Mouse (Mus musculus) hindbrain, embryonic 16.5 days (tissue): ENCODE measurements at regions not wholly inside any gene's neighbourhood (a gene's known extent, or its start where the extent isn't known, plus 50 kb on each side); places are given as distances from the start of the nearest gene placed in this dataset.
A peak's percentile ranks its signal among the peaks of the same experiment; 100 is the strongest.
"Not testable (repeated sequence)": the region's sequence is repeated elsewhere in the genome, so short reads cannot be mapped to it uniquely, and the experiment has no call there.

Experiments
- ATAC-seq: fragments of 200-750 bp; cut with Nextera tagmentation; 2 replicates; pipeline ENCODE4 v1.8.0; 2017; ENCODE audit warnings: moderate TSS enrichment, moderate library complexity
- H3K27ac ChIP-seq: fragments of 300-500 bp; sonication (generic); 2 replicates; pipeline ENCODE4 v1.5.1; 2014; ENCODE audit warnings: low read depth, mild to moderate bottlenecking, control low read depth, low read length, moderate library complexity
- H3K27me3 ChIP-seq: fragments of 300-500 bp; sonication (generic); replicated peaks from 2 replicates; pipeline ENCODE4 v1.6.1; 2014; ENCODE audit warnings: low read length; ENCODE audit not compliant: control insufficient read depth, insufficient read depth
- H3K36me3 ChIP-seq: fragments of 300-500 bp; sonication (generic); 2 replicates; pipeline ENCODE4 v1.6.1; 2014; ENCODE audit warnings: mild to moderate bottlenecking, low read length, moderate library complexity, mixed read lengths; ENCODE audit not compliant: control insufficient read depth, insufficient read depth
- H3K4me1 ChIP-seq: fragments of 300-500 bp; sonication (generic); 2 replicates; pipeline ENCODE4 v1.6.1; 2014; ENCODE audit warnings: low read depth, low read length; ENCODE audit not compliant: control insufficient read depth, insufficient read depth
- H3K4me2 ChIP-seq: fragments of 300-500 bp; sonication (generic); 2 replicates; pipeline ENCODE4 v1.6.1; 2014; ENCODE audit warnings: mild to moderate bottlenecking, low read length, control low read depth, moderate library complexity
- H3K4me3 ChIP-seq: fragments of 300-500 bp; sonication (generic); 2 replicates; pipeline ENCODE4 v1.5.1; 2014; ENCODE audit warnings: mild to moderate bottlenecking, low read length, control low read depth, moderate library complexity
- H3K9ac ChIP-seq: fragments of 300-500 bp; sonication (generic); 2 replicates; pipeline ENCODE4 v1.6.1; 2014; ENCODE audit warnings: low read depth, mild to moderate bottlenecking, control low read depth, low read length, moderate library complexity
- H3K9me3 ChIP-seq: fragments of 300-500 bp; sonication (generic); 2 replicates; pipeline ENCODE4 v1.6.1; 2014; ENCODE audit warnings: mild to moderate bottlenecking, low read length, moderate library complexity; ENCODE audit not compliant: control insufficient read depth
- WGBS: fragments of 180-500 bp; shearing (Covaris S2); extraction: QIAGEN DNeasy Blood & Tissue Kit; methylation state at CpG from one replicate; pipeline ENCODE4 v1.1.7; 2014; 5-methylcytosine and 5-hydroxymethylcytosine counted together

DNA sequence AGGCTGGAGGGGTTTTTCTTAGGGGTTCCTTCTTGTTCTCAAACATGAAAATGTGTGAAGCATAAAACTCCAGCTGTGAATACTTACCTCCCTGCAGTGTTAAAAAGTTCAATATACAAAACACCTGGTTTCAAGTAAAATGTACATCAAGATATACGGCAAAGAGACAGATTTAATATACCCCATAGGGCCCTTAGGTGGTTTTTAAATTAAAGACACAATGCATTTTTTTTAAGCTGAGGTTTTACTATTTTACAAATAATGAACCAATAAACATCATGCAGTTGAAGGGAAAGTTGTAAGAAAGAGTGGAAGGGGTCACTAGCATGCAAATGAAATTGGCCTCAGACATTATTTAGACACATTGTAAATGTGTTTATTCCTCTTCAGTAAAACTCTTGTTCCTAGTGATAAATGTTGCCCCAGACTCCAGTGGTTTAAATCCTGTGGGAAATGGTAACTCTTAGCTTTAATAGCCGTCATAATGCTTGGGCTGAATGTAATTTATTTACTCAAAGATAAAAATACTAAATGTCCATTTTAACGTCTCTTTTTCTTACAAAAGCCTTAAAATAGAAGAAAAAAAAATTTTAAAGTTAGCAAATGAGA, 1337.9 kb downstream of the Efnb2 start:
- Histone ChIP-seq H3K36me3 (no peaks in the 10 kb centered on the region), H3K4me1 (no peaks in the 10 kb centered on the region), H3K27ac (no peak overlapping the region), H3K4me3 (no peak overlapping the region), H3K9me3 (no peaks in the 10 kb centered on the region), H3K9ac (no peak overlapping the region), H3K4me2 (no peak overlapping the region), H3K27me3 (no peaks in the 10 kb centered on the region)
- 36% methylated on average over 3 of the region's 3 CpGs for WGBS
- ATAC-seq: no peak

DNA sequence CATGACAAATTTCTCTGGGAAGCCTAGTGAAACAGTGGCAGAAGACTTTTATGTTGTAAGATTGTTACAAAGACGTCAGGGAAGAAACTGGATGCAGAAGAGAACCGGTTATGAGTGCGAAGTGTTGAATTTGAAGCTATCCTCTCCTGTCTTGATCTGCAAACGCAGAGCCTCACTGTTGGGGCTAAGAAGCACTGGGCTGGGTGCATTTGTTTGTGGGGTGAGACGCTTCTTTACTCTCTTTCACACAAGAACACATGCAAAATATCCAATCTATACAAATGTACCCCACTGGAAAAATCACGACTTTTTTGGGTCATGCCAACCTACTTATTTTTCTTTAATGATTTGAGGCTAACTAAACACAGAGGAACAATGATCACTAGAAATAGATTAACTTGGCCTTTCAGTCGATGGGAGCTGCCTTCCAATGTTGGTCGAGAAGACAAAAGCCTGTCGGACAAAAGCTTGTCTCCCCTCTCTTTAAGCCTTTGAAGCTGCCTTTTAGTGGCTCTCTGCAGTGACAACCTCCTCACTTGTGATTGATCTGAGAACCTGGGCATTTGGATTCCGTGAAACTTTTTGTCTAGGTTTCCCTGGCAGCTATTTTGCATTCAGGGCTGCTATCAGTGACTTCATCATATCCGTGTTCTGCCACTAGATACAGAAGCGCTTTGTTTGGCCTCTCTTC, 1338.5 kb downstream of the Efnb2 start:
- H3K4me2 ChIP-seq: peak overlapping the region; percentile 21; the same call in 1 of the 2 replicates
- ATAC-seq: peak; percentile 50; the same call in 1 of the 2 replicates
- no peaks in the 10 kb centered on the region for H3K27me3 ChIP-seq
- no peaks in the 10 kb centered on the region for H3K9me3 ChIP-seq
- no peak overlapping the region for H3K4me3 ChIP-seq
- no peak overlapping the region for H3K9ac ChIP-seq
- H3K27ac ChIP-seq: no peak overlapping the region
- 19% methylated on average over 12 of the region's 12 CpGs for WGBS
- H3K4me1 ChIP-seq: no peaks in the 10 kb centered on the region
- H3K36me3 ChIP-seq: no peaks in the 10 kb centered on the region

DNA sequence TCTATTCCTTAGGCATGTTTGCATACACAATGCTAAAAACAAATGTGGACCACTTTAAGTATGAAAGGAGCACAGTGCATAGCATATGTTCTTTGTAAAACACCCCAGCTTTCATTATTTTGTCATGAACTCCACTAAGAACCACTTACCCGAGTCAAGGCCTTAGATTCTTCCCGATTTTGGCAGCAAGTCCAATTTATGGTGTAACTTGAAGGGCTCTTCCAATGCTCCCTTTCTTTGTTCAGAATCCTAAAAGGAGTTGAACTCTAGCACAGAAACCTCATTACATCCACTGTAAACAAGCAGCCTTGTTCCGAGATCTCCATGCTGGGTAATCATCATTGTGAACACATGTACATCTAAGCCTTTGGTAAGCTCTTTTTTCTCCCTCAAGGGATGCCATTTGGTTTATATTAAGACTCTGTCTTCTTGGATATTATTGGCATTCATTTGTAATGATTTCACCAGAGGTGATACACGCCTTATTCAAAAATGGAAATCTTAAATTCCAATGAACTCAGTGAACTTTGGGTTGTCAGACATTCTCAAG, 1344.2 kb downstream of the Efnb2 start:
- peaks cover 3% of the 10 kb centered on the region; the same call in 1 of the 2 replicates for H3K9me3 ChIP-seq
- no peaks in the 10 kb centered on the region for H3K27me3 ChIP-seq
- H3K4me2 ChIP-seq: no peak overlapping the region
- no peaks in the 10 kb centered on the region for H3K36me3 ChIP-seq
- no peak for ATAC-seq
- H3K4me1 ChIP-seq: no peaks in the 10 kb centered on the region
- H3K27ac ChIP-seq: no peak overlapping the region
- WGBS: 75% methylated on average over 4 of the region's 4 CpGs
- H3K9ac ChIP-seq: no peak overlapping the region
- H3K4me3 ChIP-seq: no peak overlapping the region

DNA sequence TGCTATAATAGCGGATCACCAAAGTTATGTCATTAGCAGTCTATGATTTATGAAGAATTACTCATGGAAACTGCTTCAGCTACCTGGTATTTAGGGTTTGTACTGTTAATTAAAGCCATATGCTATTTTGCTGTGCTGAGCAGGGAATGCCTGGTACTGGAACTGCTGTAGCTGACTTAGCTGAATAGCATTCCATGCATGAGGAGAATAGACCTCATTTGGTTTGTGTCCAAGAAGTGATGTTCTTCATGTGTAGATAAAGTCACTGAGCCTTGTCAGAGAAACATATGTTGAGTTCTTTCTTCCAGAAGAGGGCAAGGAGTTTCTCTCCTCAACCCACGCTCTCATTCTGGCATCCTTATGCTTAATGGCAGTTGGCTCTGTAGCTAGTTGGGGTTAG, 1351.8 kb downstream of the Efnb2 start:
- H3K9me3 ChIP-seq: peaks cover 3% of the 10 kb centered on the region; the same call in 1 of the 2 replicates
- 0 out of 2 replicates have a peak, but pooled peaks have one; percentile 42 for ATAC-seq
- H3K4me2 ChIP-seq: no peak overlapping the region
- H3K4me1 ChIP-seq: no peaks in the 10 kb centered on the region
- H3K9ac ChIP-seq: no peak overlapping the region
- H3K27me3 ChIP-seq: no peaks in the 10 kb centered on the region
- 82% methylated on average over 2 of the region's 2 CpGs for WGBS
- no peak overlapping the region for H3K27ac ChIP-seq
- no peaks in the 10 kb centered on the region for H3K36me3 ChIP-seq
- no peak overlapping the region for H3K4me3 ChIP-seq

- Histone ChIP-seq H3K27me3 (no peaks in the 10 kb centered on the region), H3K4me1 (no peaks in the 10 kb centered on the region), H3K27ac (no peak overlapping the region), H3K9me3 (no peaks in the 10 kb centered on the region), H3K36me3 (no peaks in the 10 kb centered on the region), H3K4me3 (no peak overlapping the region), H3K9ac (no peak overlapping the region), H3K4me2 (no peak overlapping the region)
- no peak for ATAC-seq
- WGBS: 67% methylated on average over 7 of the region's 7 CpGs
These were observed 1371.7 kb downstream of the Efnb2 start for GRCm38 (mm10) chr8:7289361-7289760.

DNA sequence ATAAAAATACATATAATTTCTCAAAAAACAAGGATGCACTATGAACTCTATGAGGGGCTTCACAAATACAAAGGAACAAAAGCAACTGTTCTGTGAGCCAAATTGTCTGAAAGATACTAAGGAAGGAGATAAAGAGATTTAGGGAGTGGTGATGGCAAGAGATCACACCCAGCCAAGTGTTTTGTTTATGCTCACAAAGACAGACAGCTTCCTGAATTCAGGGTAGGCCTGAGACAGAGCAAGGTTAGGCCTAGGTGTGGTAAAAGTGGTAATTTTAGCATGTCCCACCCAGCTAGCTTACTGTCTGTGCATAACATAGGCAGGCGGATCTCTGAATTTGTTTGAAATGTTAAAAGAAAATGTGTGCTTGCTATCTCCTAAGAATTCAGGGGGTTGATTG, 1374.5 kb downstream of the Efnb2 start:
- H3K4me1 ChIP-seq: no peaks in the 10 kb centered on the region
- H3K27me3 ChIP-seq: no peaks in the 10 kb centered on the region
- H3K4me3 ChIP-seq: no peak overlapping the region
- H3K36me3 ChIP-seq: no peaks in the 10 kb centered on the region
- no peak overlapping the region for H3K27ac ChIP-seq
- no peak overlapping the region for H3K9ac ChIP-seq
- H3K9me3 ChIP-seq: no peaks in the 10 kb centered on the region
- WGBS: 94% methylated on average over 1 of the region's 1 CpGs
- H3K4me2 ChIP-seq: no peak overlapping the region
- ATAC-seq: no peak

DNA sequence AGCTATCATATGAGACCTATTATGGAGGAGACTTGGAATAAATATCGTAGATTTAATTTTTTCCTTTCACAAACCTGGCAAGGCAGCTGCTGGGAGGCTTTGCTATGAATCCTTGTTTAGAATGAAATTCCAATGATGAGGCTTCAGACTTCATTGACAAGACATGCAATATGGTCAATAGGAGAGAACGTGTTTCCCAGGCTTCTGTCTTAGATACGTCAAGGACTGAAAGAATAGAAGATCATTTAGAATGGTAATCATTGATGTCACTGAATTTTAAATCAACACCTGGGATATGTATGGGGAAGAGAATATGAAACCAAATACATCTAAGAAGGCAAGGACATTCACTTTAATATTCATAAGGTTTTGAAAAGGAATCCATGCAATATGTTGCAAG, 1393.6 kb downstream of the Efnb2 start:
- Histone ChIP-seq H3K9ac (no peak overlapping the region), H3K27me3 (no peaks in the 10 kb centered on the region), H3K4me1 (no peaks in the 10 kb centered on the region), H3K4me2 (no peak overlapping the region), H3K36me3 (no peaks in the 10 kb centered on the region), H3K4me3 (no peak overlapping the region), H3K9me3 (no peaks in the 10 kb centered on the region), H3K27ac (no peak overlapping the region)
- WGBS: 58% methylated on average over 3 of the region's 3 CpGs
- ATAC-seq: no peak

DNA sequence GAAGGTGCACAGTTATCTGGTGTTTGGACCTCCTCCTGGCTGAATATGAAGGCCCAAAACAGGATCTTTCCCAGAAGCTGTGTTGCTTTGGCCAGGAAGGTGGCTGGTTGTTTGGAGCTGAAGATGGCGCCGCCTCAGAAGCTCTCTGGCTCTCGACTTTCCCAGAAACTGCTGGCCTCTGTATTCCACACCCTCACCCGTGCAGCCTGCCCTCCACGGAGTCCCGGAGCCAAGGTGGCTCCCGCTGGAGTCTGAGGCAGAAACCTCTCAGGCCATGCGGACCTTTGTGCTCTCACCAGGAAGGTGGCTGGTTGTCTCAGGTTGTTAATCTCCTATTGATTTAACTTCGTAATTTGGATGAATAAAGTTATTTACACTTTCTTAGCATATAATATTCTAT, 1406.7 kb downstream of the Efnb2 start:
- not testable (repeated sequence) for H3K9me3 ChIP-seq, ATAC-seq, H3K27ac ChIP-seq, H3K27me3 ChIP-seq, H3K4me1 ChIP-seq, H3K36me3 ChIP-seq, H3K9ac ChIP-seq, H3K4me2 ChIP-seq, H3K4me3 ChIP-seq
- 94% methylated on average over 9 of the region's 9 CpGs for WGBS

GRCm38 (mm10) chr8:7240321-7240720, 1420.7 kb downstream of the Efnb2 start:
- WGBS: 97% methylated on average over 1 of the region's 1 CpGs
- Histone ChIP-seq H3K36me3 (no peaks in the 10 kb centered on the region), H3K27me3 (no peaks in the 10 kb centered on the region), H3K9me3 (no peaks in the 10 kb centered on the region), H3K9ac (no peak overlapping the region), H3K4me1 (no peaks in the 10 kb centered on the region), H3K4me3 (no peak overlapping the region), H3K4me2 (no peak overlapping the region), H3K27ac (no peak overlapping the region)
- no peak for ATAC-seq
